Mouse (Mus musculus): ENCODE results near the gene Pdcd7. TPM values are rescaled to one million over a fixed set of nuclear protein-coding genes. Genes with fewer than 3 reads are reported as not detected.

Pdcd7 gene
- polyA plus RNA-seq, 1 experiment, result 31.1 TPM

DNA sequence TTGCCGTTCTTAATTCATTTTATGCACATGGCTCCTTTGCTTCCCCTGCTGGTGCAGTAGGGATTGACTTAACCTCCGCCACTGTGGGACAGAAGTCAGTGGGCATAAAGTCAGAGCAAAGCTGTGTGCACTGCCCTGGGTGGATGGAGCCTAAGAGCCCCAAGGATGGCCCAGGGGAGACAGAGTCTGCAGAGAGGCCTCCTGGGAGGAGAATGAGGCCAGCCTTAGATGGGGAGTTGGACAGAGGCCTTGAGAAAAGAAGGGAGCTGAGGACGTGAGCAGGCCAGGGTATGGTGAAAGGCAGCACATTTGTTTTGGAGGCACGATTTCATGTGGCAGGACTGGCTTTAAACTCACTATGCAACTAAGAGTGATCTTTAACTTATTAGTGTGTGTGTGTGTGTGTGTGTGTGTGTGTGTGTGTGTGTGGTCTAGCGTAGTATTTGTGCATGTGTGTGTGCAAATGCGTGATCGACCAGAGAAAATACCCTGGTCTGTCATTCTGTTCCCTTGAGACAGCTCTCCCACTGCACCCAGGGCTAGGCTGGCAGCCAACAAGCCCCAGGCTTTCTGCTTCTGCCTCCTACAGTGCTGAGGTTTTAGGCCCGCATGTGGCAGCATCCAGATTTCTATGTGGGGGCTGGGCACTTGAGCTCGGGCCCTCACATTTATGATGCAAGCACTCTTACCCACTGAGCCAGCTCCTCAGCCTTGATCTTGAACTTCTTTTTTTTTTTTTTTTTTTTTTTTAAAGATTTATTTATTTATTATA, 29.4 kb downstream of the Pdcd7 start:
- H3K9me3 ChIP-seq (replicated peaks; ENCODE audit: control insufficient read depth, insufficient read depth, low read length, poor library complexity, severe bottlenecking), result no peaks in the 10 kb centered on the region
- no peaks in the 10 kb centered on the region for H3K4me1 ChIP-seq (ENCODE audit: control insufficient read depth, insufficient read depth, low read length)
- no peak overlapping the region for H3K4me3 ChIP-seq (ENCODE audit: low read depth, low read length)
- H3K27ac ChIP-seq (ENCODE audit: insufficient read depth, low read length), result no peak overlapping the region
- no peaks in the 10 kb centered on the region for H3K27me3 ChIP-seq (ENCODE audit: control insufficient read depth, insufficient read depth, low read length, poor library complexity, severe bottlenecking)
- TF ChIP-seq EP300 (IDR thresholded peaks at IDR 0.05; ENCODE audit: insufficient read depth, low read depth, low read length), result no peak
- TF ChIP-seq POLR2A (IDR thresholded peaks at IDR 0.05; ENCODE audit: insufficient read depth, low read length), result no peak
- no peak for TF ChIP-seq CTCF (IDR thresholded peaks at IDR 0.05; ENCODE audit: low read depth, low read length)
- no peak overlapping the region for H3K9ac ChIP-seq (ENCODE audit: low read depth, poor library complexity, severe bottlenecking)
- no peaks in the 10 kb centered on the region for H3K36me3 ChIP-seq (ENCODE audit: control insufficient read depth, insufficient read depth, low read length, poor library complexity, severe bottlenecking)

DNA sequence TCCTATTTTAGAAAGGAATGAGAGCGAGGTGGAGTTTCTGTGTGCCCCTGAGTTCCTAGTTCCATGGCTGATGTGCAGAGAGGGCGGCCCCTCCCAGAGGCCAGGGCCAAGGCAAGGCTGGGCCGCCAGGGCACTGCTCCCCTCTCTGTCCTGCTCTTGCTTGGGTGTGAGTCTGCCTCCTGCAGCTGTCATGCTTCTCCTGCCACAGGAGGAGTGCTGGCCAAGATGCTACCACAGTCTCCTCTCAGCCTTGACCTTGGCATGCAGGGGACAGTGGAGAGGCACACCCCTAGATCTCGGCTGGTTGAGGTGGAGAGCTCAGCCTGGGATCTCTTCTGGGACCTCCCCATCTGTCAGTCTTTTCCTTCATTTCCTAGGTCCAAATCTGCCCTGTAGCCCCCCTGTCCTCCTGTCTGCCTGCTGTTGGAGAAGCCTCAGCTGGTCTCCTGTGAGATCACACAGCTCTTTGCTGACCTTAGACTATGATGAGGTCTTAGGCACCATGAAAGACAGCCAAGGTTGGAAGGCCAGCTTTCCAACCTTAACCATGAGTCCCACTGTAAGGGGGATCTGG, 35.2 kb downstream of the Pdcd7 start:
- no peaks in the 10 kb centered on the region for H3K36me3 ChIP-seq (ENCODE audit: control insufficient read depth, insufficient read depth, low read length, poor library complexity, severe bottlenecking)
- no peak overlapping the region for H3K27ac ChIP-seq (ENCODE audit: insufficient read depth, low read length)
- no peaks in the 10 kb centered on the region for H3K4me1 ChIP-seq (ENCODE audit: control insufficient read depth, insufficient read depth, low read length)
- TF ChIP-seq CTCF (IDR thresholded peaks at IDR 0.05; ENCODE audit: low read depth, low read length), result no peak
- TF ChIP-seq POLR2A (IDR thresholded peaks at IDR 0.05; ENCODE audit: insufficient read depth, low read length), result no peak
- no peaks in the 10 kb centered on the region for H3K27me3 ChIP-seq (ENCODE audit: control insufficient read depth, insufficient read depth, low read length, poor library complexity, severe bottlenecking)
- H3K9ac ChIP-seq (ENCODE audit: low read depth, poor library complexity, severe bottlenecking), result no peak overlapping the region
- H3K9me3 ChIP-seq (replicated peaks; ENCODE audit: control insufficient read depth, insufficient read depth, low read length, poor library complexity, severe bottlenecking), result no peaks in the 10 kb centered on the region
- H3K4me3 ChIP-seq (ENCODE audit: low read depth, low read length), result no peak overlapping the region

DNA sequence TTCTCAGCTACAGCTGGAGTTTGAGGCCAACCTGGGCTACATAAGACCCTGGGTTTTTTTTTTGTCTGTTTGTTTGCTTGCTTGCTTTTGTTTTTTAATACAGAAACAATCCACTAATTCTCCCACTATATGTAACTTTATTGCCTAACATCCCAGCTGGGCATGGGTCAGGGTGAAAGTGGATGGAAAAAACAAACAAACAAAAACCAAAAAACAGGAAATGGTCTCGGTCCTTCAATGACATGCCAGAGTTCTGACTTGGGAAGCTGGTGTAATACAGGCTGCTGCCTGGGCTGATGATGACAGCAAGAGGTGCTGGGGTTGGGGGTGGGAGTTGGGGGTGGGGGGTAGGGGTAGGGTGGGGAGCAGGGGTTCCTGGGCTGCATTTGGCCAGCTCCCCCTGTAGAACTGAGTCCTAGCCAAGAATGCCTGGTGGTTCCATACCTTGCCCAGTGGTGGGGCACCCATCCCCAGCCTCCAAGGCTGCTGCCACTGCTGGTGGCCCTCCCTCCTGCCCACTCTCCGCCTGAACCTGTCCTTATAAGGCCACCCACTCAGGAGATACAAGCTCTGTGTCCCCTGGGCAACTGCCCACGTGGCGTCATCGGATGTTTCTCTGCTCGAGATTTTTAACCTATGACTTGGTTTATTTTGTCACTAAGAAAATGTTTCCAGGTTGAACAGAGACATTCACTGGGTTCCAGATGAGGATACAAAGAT, 36.3 kb downstream of the Pdcd7 start:
- Histone ChIP-seq H3K4me3 (ENCODE audit: low read depth, low read length) (no peak overlapping the region), H3K36me3 (ENCODE audit: control insufficient read depth, insufficient read depth, low read length, poor library complexity, severe bottlenecking) (no peaks in the 10 kb centered on the region), H3K9me3 (replicated peaks; ENCODE audit: control insufficient read depth, insufficient read depth, low read length, poor library complexity, severe bottlenecking) (no peaks in the 10 kb centered on the region), H3K27ac (ENCODE audit: insufficient read depth, low read length) (no peak overlapping the region), H3K4me1 (ENCODE audit: control insufficient read depth, insufficient read depth, low read length) (no peaks in the 10 kb centered on the region), H3K27me3 (ENCODE audit: control insufficient read depth, insufficient read depth, low read length, poor library complexity, severe bottlenecking) (no peaks in the 10 kb centered on the region), H3K9ac (ENCODE audit: low read depth, poor library complexity, severe bottlenecking) (no peak overlapping the region)
- TF ChIP-seq POLR2A (IDR thresholded peaks at IDR 0.05; ENCODE audit: insufficient read depth, low read length) (no peak), CTCF (IDR thresholded peaks at IDR 0.05; ENCODE audit: low read depth, low read length) (no peak), EP300 (IDR thresholded peaks at IDR 0.05; ENCODE audit: insufficient read depth, low read depth, low read length) (no peak)

GRCm38 (mm10) chr9:65382751-65383097, 36.8 kb downstream of the Pdcd7 start:
- H3K27ac ChIP-seq (ENCODE audit: insufficient read depth, low read length), result no peak overlapping the region
- no peak overlapping the region for H3K4me3 ChIP-seq (ENCODE audit: low read depth, low read length)
- no peak for TF ChIP-seq CTCF (IDR thresholded peaks at IDR 0.05; ENCODE audit: low read depth, low read length)
- no peak for TF ChIP-seq POLR2A (IDR thresholded peaks at IDR 0.05; ENCODE audit: insufficient read depth, low read length)
- no peak for TF ChIP-seq EP300 (IDR thresholded peaks at IDR 0.05; ENCODE audit: insufficient read depth, low read depth, low read length)
- no peaks in the 10 kb centered on the region for H3K27me3 ChIP-seq (ENCODE audit: control insufficient read depth, insufficient read depth, low read length, poor library complexity, severe bottlenecking)
- no peak overlapping the region for H3K9ac ChIP-seq (ENCODE audit: low read depth, poor library complexity, severe bottlenecking)
- no peaks in the 10 kb centered on the region for H3K4me1 ChIP-seq (ENCODE audit: control insufficient read depth, insufficient read depth, low read length)
- H3K36me3 ChIP-seq (ENCODE audit: control insufficient read depth, insufficient read depth, low read length, poor library complexity, severe bottlenecking), result no peaks in the 10 kb centered on the region
- H3K9me3 ChIP-seq (replicated peaks; ENCODE audit: control insufficient read depth, insufficient read depth, low read length, poor library complexity, severe bottlenecking), result no peaks in the 10 kb centered on the region

DNA sequence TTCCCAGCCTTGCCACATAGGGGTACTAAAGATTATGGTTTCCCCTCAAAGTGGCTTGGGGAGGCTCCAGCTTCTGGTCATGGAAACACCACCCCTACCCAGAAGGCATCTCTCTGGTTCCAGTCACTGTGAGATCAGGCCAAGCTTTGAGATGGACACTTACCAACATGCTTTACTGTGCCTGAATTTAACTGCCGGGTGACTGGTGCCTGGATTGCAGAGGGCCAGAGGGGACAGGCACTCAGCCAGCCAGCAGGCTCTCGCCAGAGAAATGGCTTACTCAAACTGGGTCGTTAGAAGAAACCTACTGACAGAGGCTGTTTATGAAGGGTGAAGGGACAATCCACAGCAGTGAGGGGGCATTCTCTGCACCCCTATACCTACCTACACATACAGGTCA, 38.4 kb downstream of the Pdcd7 start:
- no peaks in the 10 kb centered on the region for H3K36me3 ChIP-seq (ENCODE audit: control insufficient read depth, insufficient read depth, low read length, poor library complexity, severe bottlenecking)
- H3K4me1 ChIP-seq (ENCODE audit: control insufficient read depth, insufficient read depth, low read length), result no peaks in the 10 kb centered on the region
- no peaks in the 10 kb centered on the region for H3K27me3 ChIP-seq (ENCODE audit: control insufficient read depth, insufficient read depth, low read length, poor library complexity, severe bottlenecking)
- no peak overlapping the region for H3K4me3 ChIP-seq (ENCODE audit: low read depth, low read length)
- TF ChIP-seq EP300 (IDR thresholded peaks at IDR 0.05; ENCODE audit: insufficient read depth, low read depth, low read length), result no peak
- no peak for TF ChIP-seq CTCF (IDR thresholded peaks at IDR 0.05; ENCODE audit: low read depth, low read length)
- TF ChIP-seq POLR2A (IDR thresholded peaks at IDR 0.05; ENCODE audit: insufficient read depth, low read length), result no peak
- H3K9ac ChIP-seq (ENCODE audit: low read depth, poor library complexity, severe bottlenecking), result no peak overlapping the region
- no peaks in the 10 kb centered on the region for H3K9me3 ChIP-seq (replicated peaks; ENCODE audit: control insufficient read depth, insufficient read depth, low read length, poor library complexity, severe bottlenecking)
- H3K27ac ChIP-seq (ENCODE audit: insufficient read depth, low read length), result no peak overlapping the region

All from ES-Bruce4 (cell line).